Mouse (Mus musculus) heart, adult 11 months (tissue): Measurements from ENCODE around the gene Wdtc1.

Experiments used
- DNase-seq: peaks from one replicate; pipeline ENCODE4 v3.0.0; 2022

Gene Wdtc1

DNA sequence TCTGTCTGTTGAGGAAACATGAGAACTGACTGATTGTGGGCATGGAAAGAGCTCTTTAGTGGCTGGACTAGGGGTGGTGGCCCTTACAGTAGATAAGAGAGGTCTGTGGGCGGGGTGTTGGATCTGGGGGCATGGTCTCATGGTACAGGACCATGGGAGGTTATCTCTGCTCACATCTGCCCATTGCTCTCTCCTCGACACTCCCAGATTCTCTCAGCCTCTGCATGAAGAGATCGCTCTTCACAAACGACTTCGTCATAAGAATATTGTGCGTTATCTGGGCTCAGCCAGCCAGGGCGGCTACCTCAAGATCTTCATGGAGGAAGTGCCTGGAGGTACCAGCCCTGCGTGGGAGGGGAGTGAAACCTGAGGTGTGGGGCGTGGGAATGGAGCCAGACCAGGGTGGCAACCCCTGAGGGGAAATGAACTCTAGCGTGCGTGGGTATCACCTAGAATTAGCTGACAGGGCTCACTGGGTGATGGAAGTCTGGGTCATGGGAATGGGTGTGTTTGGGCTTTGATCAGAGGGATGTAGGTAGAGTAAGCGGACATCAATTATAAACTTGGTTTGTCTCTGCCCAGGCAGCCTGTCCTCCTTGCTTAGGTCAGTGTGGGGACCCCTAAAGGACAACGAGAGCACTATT, 105.4 kb downstream of the Wdtc1 start:
- peak; percentile 93 for DNase-seq

DNA sequence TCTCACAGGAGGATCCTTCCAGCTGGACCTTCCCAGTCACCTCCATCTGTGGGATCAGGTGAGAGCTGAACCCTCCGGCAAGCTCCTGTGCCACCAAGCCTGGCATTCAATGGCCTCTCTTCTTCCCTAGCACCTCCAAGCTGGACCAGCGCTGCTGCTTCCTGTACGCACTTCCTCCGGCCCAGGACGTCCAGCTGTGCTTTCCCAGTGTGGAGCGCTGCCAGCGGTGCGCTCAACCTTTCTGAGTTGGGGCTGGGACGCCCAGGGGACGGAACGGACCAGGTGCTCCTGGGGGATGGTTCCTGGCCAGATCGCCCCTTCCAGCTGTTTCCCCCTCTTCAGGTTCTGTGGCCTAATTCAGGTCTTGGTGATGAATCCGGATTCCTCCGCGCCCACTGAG, 106.2 kb downstream of the Wdtc1 start:
- peak; percentile 98 for DNase-seq

DNA sequence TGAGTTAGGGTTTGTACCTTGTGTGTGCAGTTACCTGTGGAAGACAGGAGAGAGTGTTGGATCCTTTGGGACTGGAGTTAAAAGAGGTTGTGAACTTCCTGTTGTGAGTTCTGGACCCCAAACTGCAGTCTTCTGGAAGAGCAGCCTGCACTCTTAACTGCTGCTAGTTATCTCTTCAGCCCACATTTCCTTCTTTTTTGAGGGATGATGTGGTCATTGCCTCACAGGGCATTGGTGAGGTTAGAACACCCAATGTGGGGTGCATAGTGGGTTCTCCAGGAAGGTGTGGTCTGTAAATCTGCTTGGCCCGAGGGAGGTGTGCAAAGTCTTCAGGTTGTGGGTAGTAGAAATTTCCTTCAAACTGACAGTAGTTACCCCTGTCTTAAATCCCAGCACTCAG, 109.0 kb downstream of the Wdtc1 start:
- no peak for DNase-seq

DNA sequence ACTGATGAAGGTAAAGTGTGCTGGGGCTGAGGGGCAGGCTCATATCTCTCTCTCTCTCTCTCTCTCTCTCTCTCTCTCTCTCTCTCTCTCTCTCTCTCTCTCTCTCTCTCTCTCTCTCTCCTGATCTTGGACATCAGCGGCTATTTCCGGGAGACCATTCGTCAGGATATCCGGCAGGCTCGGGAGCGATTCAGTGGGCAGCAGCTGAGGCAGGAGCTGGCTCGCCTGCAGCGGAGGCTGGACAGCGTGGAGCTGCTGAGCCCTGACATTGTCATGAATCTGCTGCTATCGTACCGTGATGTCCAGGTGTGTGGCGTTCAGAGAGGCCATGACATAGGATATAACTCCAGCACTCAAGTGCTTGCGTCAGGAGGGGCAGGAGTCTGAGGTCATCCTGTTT, 109.7 kb downstream of the Wdtc1 start:
- no peak for DNase-seq

DNA sequence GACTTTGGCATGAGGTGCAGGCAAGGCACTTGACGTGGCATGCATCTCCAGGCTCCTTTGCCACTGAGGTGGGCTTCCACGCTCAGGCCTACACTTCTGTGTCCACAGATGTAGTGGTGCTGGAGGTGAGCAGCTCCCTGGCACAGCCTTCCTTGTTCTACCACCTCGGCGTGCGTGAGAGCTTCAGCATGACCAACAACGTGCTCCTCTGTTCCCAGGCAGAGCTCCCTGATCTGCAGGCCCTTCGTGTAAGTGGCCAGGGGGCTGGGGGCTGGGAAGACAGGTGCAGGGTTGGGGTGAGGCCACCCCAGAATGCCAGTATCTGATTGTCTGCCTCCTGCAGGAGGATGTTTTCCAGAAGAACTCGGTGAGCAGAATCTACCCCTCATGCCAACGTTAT, 110.6 kb downstream of the Wdtc1 start:
- DNase-seq = peak; percentile 94
